Mouse (Mus musculus) B cell, adult 2 months (primary cell): ENCODE measurements at regions not wholly inside any gene's neighbourhood (a gene's known extent, or its start where the extent isn't known, plus 50 kb on each side); places are given as distances from the start of the nearest gene placed in this dataset.
"Not testable (repeated sequence)": the region's sequence is repeated elsewhere in the genome, so short reads cannot be mapped to it uniquely, and the experiment has no call there.

Experiments
- DNase-seq, 2 experiments: peaks; one replicate each; pipeline ENCODE4 v3.0.0; 2022

DNA sequence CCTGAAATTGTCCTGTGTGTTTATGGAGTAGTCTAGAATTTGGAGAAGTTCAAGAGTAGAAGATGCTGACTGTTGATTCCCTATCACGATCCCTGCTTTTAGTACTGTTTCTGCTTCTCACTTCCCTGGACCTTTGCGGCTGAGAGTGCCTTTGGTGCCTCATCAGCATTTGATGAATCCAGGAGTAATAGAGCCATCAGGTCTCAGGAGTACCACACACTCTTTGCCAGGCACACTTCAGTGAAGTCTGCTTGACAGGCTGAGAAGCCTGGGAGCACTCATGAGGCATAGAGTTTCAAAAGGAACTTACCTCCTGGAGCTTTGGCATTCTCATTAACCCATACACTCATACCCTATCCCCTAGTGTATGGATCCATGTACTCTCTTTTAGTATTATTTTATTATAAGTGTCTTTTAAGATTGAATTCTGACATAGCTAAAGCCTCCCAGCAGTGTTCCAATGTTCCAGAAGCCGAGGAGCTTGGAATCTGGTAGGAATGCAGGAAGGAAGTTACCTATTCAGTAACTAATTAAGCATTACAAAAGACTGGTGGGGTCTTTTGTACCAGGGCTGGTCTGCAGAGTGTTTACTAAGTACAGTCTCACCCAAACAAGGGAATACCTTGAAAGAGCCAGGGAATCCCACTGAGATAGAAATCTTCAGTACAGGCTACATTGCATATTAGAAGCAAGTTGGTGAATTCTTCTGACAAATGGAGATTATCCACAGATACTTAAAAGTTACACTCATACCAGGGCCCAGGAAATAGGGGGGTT is 139.7 kb downstream of the Tex13c3 start:
- DNase-seq, result not testable (repeated sequence)

GRCm38 (mm10) chrX:19313286-19313685 is 167.8 kb downstream of the Tex13c3 start:
- no peak for DNase-seq

DNA sequence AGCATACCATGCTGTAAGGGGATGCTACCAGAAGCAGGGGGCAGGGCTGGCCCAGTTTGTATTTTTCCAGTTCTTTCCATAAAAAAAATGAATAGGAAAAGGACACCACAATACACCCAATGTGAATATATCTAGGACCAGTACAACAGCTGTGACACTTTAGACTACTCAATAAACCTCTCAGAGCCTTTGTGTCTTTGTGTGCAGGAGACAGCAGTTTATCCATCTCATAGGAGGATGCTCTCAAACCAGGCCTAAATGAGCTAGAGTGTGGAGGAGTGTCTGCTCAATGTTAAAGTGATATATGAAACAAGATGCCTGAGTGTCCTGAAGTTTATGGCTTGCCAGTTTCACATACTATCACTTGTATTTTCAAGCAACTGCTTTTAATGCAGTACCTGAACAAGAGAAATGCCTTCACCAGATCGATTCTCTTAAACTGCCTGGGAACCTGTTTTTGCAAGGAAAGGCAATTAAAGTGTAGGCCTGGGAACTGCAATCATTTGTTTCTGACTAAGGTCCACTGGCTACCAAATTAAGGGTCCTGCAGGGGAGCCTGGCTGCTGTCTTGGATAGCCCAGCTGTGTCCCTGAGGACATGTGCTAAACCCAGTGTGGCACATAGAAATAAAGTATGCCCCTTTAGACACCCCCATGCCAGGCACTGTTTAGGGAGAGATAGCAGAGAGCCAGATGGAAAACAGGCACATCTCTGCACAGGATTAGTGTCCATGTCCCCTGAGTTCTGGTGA is 169.1 kb downstream of the Tex13c3 start:
- no peak for DNase-seq

GRCm38 (mm10) chrX:19311377-19311776 is 169.7 kb downstream of the Tex13c3 start:
- DNase-seq, result no peak

GRCm38 (mm10) chrX:19288171-19288570 is 192.9 kb downstream of the Tex13c3 start:
- no peak for DNase-seq

GRCm38 (mm10) chrX:19286431-19286830 is 194.7 kb downstream of the Tex13c3 start:
- DNase-seq, result no peak

GRCm38 (mm10) chrX:19285773-19286172 is 195.3 kb downstream of the Tex13c3 start:
- DNase-seq, result no peak

- no peak for DNase-seq
Observed at GRCm38 (mm10) chrX:19283078-19283477, 198.0 kb downstream of the Tex13c3 start.

DNA sequence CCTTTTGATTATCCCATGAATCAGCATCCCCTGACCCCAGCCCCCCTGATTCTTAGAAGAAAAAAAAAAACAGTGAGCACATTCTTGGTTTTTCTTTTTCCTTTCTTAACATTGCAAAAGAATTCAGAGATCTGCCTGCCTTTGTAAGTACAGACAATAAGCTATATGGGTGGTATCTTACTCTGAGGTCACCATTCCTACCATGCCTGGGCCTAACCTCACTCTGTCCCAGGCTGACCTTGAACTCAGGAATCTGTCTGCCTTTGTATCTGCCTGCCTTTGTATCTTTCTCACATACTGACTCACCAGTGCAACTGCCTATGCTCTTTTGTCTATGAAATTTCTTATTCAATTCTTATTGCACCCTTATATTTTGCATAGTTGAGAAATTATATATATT is 216.9 kb downstream of the Tex13c3 start:
- no peak for DNase-seq

GRCm38 (mm10) chrX:19246777-19247619 is 234.1 kb downstream of the Tex13c3 start:
- DNase-seq, result no peak

- peak; percentile 5 to 26 for DNase-seq
Observed at GRCm38 (mm10) chrX:19237738-19238261, 243.3 kb downstream of the Tex13c3 start.

DNA sequence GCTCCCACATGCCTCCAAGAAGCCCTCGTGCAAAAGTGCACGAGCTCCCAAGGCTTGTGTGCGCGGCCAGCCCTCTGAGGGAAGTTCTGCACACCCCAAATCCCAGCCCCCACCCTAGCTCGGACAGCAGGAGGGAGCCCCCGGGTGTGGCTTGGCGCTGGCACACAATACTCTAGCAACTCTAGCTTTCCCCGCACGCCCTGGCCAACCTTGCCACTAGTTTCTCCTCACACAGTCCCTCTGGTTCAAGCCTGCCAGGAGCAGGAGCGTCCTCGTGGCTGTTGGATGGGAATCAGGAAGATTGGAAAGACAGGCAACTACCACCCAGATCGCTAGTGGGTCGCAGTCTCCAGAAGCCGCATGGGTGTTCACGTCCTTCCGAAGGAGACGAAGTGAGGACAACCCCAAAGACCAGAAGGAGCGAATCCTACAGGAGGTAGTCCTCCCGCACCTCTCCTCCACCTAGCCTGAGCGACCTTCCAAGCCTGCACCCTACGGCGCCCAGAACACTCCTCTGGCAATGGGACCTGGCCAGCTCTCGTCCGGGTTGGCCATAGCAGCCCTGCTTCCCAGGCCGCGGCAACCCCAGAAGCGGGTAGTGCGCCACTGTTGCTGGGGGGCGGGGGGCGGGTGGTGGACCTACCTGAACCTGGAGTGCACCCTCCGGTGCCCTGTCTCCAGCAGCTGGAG is 243.9 kb downstream of the Tex13c3 start:
- DNase-seq, result peak in 1 of 2 experiments; percentile 6

DNA sequence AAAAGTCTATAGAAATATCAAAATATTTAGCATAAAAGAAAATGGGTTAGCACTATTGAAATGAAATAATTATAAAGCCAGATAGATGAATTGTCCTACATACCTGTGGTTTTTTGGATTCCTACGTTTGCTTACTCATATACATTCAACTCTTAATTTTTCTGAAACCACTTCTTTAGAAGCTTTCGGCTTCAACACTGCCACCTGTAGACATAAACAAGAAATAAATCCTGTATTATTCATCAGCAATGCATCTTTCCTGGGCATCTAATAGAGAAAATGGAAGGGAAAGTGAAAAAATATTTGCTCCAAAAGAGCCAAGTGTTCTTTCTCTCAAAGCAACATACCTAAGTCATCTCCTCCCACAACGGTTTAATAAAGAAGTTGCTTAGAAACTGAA is 245.7 kb downstream of the Tex13c3 start:
- DNase-seq, result no peak

- no peak for DNase-seq
Observed at GRCm38 (mm10) chrX:19231823-19232222, 249.3 kb downstream of the Tex13c3 start.

- DNase-seq, result no peak
Observed at GRCm38 (mm10) chrX:19223336-19223735, 257.8 kb downstream of the Tex13c3 start.

GRCm38 (mm10) chrX:19220785-19221496 is 260.2 kb downstream of the Tex13c3 start:
- no peak for DNase-seq

GRCm38 (mm10) chrX:19219727-19220126 is 261.4 kb downstream of the Tex13c3 start:
- no peak for DNase-seq

DNA sequence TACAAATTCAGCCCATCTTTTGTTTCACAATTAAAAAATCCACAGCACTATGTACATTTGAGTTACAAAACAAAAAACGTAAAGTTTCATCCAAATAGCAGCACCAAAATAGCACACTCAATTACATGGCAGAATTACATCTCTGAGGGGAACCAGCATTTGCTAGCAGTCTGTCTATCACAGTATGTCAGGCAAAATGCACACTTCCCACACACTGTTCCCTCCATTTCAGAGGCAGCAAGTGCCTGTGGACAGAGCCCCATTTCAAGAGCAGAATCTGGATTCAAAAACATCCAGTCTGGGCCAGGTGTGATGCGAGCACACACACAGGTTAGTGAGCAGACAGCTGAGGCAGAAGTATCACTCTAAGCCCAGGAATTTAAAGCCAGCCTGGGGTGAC is 261.8 kb downstream of the Tex13c3 start:
- DNase-seq, result no peak

DNA sequence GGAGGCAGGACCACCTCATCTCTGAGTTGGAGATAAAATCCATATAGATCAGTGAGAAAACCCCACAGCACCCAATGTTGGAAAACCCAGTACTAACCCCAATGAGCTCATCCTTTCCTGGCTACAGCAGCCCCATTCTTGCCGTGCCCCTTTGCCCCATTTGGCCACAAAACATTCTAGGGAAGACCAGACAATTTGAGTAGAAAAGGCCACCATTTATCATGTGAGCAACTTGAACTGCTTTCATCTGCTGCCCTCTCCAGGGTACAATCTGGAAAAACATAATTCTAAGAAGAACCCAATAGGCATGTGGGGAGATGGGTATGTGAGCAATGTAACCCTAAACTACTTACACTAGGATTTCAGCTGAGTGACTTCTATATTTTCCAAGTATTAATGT is 274.7 kb downstream of the Tex13c3 start:
- DNase-seq, result no peak

DNA sequence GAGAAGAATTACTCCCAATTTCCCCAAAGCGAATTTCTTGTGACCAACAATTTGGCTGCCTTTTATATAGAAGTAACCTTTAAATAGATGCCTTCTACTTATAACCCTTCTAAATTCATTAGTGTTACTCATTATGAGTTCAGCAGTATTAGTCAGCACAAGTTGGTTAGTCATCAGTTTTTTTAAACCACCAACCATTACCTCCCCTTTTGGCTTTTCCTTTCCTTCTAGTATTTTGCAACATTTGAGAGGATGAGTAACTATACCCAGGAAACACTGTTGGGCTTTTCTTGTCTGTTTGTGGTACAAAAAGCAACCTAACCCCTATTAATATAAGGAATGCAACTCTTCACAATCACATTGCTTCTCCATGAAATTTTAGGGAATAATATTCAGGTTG is 278.6 kb downstream of the Tex13c3 start:
- DNase-seq, result no peak

DNA sequence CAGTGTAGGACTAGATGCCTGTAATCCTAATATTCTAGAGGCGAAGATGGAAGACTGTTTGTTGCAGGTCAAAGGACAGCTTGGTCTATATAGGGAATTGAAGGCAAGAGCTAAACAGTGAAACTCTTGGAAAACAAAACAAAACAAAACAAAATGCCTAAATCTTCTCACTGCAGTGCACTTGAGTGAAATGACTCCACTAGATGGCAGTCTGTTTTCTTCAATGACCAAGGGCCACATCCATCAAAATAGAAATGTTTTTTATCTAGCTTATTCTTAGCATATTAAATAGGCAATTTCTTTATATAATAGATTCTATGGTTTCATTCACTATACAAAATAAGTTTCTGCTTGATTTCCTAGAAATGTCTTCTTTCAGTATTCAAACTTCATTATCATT is 279.7 kb downstream of the Tex13c3 start:
- DNase-seq, result no peak

GRCm38 (mm10) chrX:19199531-19199930 is 281.6 kb downstream of the Tex13c3 start:
- no peak for DNase-seq
